Mouse (Mus musculus) bone marrow macrophage, adult 2 months (primary cell): ENCODE data around the gene Hbp1.

Source experiments
- CTCF ChIP-seq: IDR thresholded peaks from 2 replicates; pipeline ENCODE4 v1.5.1; 2012; ENCODE audit warnings: low read depth, mild to moderate bottlenecking, low read length, moderate library complexity
- POLR2A ChIP-seq: IDR thresholded peaks from 2 replicates; pipeline ENCODE4 v1.6.1; 2012; ENCODE audit warnings: mild to moderate bottlenecking, low read depth, low read length, borderline replicate concordance

GRCm38 (mm10) chr12:31882736-31883135, 67.6 kb downstream of the Hbp1 start:
- no peak for TF ChIP-seq CTCF
- TF ChIP-seq POLR2A, result no peak
